Mouse (Mus musculus): ENCODE data around the gene Gm42715.

The Gm42715 gene

GRCm38 (mm10) chr7:127614891-127615843, 95.8 kb downstream of the Gm42715 start, which contains the start of gene Zfp629:
Gene Zfp629, minus strand, starts transcription at chr7:127615797.
- ATAC-seq (ENCODE audit: insufficient number of reproducible peaks, low FRiP score, low TSS enrichment), result peak; percentile 81; the same call in 1 of the 2 replicates

- ATAC-seq (ENCODE audit: insufficient number of reproducible peaks, low FRiP score, low TSS enrichment), result no peak
These were observed 97.0 kb downstream of the Gm42715 start for GRCm38 (mm10) chr7:127616336-127616735.
